Mouse (Mus musculus) heart, embryonic 15.5 days (tissue): ENCODE results near the gene Atg101. TPM values are rescaled to one million over a fixed set of nuclear protein-coding genes. Genes with fewer than 3 reads are reported as not detected.
A peak's percentile ranks its signal among the peaks of the same experiment; 100 is the strongest.
"Not testable (repeated sequence)": the region's sequence is repeated elsewhere in the genome, so short reads cannot be mapped to it uniquely, and the experiment has no call there.

ENCODE experiments used
- ATAC-seq: fragments of 200-750 bp; cut with Nextera tagmentation; replicated peaks from 2 replicates; pipeline ENCODE4 v1.8.0; 2017; ENCODE audit warnings: low read depth, moderate TSS enrichment; ENCODE audit not compliant: insufficient number of reproducible peaks, insufficient read depth, low FRiP score
- H3K27ac ChIP-seq: fragments of 300-500 bp; sonication (generic); 2 replicates; pipeline ENCODE4 v1.5.1; 2015; ENCODE audit warnings: mild to moderate bottlenecking, inconsistent platforms
- H3K27me3 ChIP-seq: fragments of 300-500 bp; sonication (generic); 2 replicates; pipeline ENCODE4 v1.6.1; 2015; ENCODE audit warnings: inconsistent platforms
- H3K36me3 ChIP-seq: fragments of 300-500 bp; sonication (generic); 2 replicates; pipeline ENCODE4 v1.6.1; 2015; ENCODE audit warnings: mild to moderate bottlenecking, inconsistent platforms
- H3K4me1 ChIP-seq: fragments of 300-500 bp; sonication (generic); replicated peaks from 2 replicates; pipeline ENCODE4 v1.6.1; 2015; ENCODE audit warnings: inconsistent platforms
- H3K4me2 ChIP-seq: fragments of 300-500 bp; sonication (generic); 2 replicates; pipeline ENCODE4 v1.6.1; 2015; ENCODE audit warnings: inconsistent platforms, mild to moderate bottlenecking, moderate library complexity
- H3K4me3 ChIP-seq: fragments of 300-500 bp; sonication (generic); 2 replicates; pipeline ENCODE4 v1.5.1; 2015; ENCODE audit warnings: mild to moderate bottlenecking, inconsistent platforms
- H3K9ac ChIP-seq: fragments of 300-500 bp; sonication (generic); 2 replicates; pipeline ENCODE4 v1.6.1; 2015; ENCODE audit warnings: mild to moderate bottlenecking, inconsistent platforms
- H3K9me3 ChIP-seq: fragments of 300-500 bp; sonication (generic); replicated peaks from 2 replicates; pipeline ENCODE4 v1.6.1; 2016; ENCODE audit warnings: inconsistent platforms
- WGBS: fragments of 180-500 bp; shearing (Covaris S2); methylation state at CpG from one replicate; pipeline ENCODE4 v1.1.7; 2015; ENCODE audit warnings: mixed read lengths; 5-methylcytosine and 5-hydroxymethylcytosine counted together
- polyA plus RNA-seq: library from polyadenylated mRNA; unstranded; fragments of >200 nt; fragmentation: Nextera tagmentation; extraction: Ambion mirVana; gene quantifications from 2 replicates; pipeline ENCODE4 v1.2.1, GENCODE M21; 2015

The Atg101 gene
- polyA plus RNA-seq, 1 experiment from 2014 or later: 52.0 TPM

DNA sequence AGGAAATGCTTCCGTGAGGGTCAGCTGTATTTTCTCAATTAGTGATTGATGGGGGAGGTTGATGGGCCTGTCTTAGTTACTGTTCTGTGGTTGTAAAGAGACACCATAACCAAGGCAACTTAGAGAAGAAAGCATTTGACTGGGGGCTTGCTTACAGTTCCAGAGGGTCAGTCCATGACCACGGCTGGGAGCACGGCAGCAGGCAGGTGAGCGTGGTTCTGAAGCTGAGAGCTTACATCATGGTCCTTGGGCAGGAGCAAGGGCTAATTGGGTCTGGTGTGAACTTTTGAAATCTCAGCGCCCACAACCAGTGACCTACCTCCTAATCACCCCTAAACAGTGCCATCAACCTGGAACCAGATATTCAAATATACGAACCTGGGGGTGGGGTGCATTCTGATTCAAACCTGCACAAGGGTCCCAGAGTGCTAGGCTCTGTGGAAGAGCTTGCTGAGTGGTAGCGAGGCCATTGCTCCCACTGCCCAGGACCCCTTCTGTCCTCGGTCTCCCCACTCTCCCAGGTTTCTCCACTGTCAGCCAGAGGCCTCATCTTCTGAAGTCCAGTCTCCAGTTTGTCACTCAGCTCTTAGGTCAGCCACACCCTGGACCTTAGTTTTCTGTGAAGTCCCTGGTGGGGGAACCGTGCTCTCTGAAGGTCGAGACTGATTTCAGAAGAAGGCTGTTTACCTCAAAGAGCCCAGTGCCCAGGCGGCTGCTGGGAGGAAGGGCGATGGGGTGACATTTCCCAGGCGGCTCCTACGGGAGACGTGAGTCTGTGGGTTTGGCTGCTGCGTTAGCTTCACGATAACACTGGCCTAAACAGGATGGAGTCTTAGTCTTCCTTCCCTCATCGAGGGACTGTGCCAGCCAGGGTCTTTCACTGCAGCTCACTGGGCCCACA lies 33.1 kb downstream of the Atg101 start:
- no peak overlapping the region for H3K9ac ChIP-seq
- peak overlapping the region; percentile 1; the same call in 1 of the 2 replicates for H3K27ac ChIP-seq
- WGBS: 53% methylated on average over 18 of the region's 18 CpGs

DNA sequence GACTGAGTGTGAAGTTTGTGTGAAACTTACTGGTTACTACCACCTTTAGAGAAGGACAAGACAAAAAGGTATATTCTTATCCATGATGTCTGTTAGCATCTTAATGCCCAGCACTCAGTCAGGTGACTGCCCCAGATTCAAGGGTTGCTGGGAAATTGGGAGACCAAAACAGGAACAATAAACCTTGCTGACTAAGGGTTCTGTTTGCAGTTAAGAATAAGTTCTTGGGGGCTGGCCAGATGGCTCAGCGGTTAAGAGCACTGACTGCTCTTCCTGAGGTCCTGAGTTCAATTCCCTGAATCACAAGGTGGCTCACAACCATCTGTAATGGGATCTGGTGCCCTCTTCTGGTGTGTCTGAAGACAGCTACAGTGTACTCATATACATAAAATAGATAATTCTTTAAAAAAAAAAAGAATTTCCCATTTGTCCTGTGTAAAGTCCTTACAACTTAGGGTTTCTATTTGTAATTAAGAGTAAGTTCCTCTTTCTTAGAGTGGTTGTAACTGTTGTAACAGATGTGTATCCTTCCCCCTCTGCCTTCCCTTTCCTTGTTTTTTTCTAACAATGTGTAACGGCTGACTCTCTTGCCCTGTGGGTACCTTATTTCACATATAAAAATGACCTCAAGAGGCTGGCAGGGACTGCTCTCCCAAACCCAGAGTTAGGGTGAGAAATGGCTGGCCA lies 33.9 kb downstream of the Atg101 start:
- H3K27me3 ChIP-seq: no peaks in the 10 kb centered on the region
- H3K4me3 ChIP-seq: no peak overlapping the region
- no peaks in the 10 kb centered on the region for H3K9me3 ChIP-seq
- WGBS: 58% methylated on average over 2 of the region's 2 CpGs
- H3K9ac ChIP-seq: no peak overlapping the region
- peaks cover 27% of the 10 kb centered on the region for H3K4me1 ChIP-seq
- no peak for ATAC-seq
- H3K36me3 ChIP-seq: no peaks in the 10 kb centered on the region
- no peak overlapping the region for H3K4me2 ChIP-seq
- peak overlapping the region; percentile 74; the same call in 1 of the 2 replicates for H3K27ac ChIP-seq

More for the DNA sequence above, 33.1 kb downstream of the Atg101 start:
- no peaks in the 10 kb centered on the region for H3K27me3 ChIP-seq
- ATAC-seq: no peak
- peaks cover 27% of the 10 kb centered on the region for H3K4me1 ChIP-seq
- H3K4me2 ChIP-seq: no peak overlapping the region
- no peaks in the 10 kb centered on the region for H3K36me3 ChIP-seq
- H3K9me3 ChIP-seq: no peaks in the 10 kb centered on the region
- H3K4me3 ChIP-seq: no peak overlapping the region

DNA sequence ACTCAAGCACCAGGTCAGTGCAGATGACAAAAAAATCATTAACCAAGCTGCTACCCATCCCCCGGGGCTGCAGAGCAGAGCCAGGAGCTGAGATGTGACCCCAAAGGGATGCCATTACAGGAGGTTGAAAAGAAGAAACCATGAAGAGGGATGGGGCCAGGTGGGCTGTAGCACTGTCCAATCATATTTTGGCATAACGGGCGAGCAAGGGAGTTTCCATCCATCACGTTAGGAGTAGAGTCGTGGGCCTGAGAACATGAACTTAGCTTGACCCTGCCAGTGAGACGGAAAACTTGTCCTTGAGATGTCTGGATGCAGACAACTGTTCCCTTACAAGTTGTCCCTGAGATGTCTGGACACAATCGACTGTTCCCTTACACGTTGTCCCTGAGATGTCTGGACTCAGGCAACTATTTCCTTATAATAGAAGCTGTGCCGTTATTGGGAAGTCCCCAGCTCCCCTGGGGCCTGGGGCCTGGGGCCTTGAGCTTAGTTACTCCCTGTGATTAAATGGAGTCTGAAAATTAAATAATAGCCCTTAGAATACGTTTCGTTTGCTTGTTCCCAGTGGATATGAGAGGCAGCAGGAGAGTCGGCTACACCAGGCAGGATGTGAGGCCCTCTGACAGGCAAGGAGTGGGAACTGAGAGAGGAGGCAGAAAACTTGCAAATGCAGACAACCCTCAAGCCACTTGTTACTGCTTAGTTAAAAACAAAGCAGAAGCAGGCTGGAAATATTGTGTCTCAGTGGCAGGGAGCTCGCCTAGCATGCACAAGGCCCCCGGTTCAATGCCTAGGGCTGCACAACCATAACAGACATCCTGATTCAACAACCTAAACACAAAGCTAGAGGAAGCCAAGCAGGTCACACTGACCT lies 35.1 kb downstream of the Atg101 start:
- 47% methylated on average over 14 of the region's 14 CpGs for WGBS
- Histone ChIP-seq H3K9ac (no peak overlapping the region), H3K4me2 (no peak overlapping the region), H3K9me3 (no peaks in the 10 kb centered on the region), H3K4me1 (peaks cover 27% of the 10 kb centered on the region), H3K27me3 (no peaks in the 10 kb centered on the region), H3K4me3 (no peak overlapping the region), H3K27ac (peak overlapping the region; percentile 74), H3K36me3 (no peaks in the 10 kb centered on the region)
- no peak for ATAC-seq

DNA sequence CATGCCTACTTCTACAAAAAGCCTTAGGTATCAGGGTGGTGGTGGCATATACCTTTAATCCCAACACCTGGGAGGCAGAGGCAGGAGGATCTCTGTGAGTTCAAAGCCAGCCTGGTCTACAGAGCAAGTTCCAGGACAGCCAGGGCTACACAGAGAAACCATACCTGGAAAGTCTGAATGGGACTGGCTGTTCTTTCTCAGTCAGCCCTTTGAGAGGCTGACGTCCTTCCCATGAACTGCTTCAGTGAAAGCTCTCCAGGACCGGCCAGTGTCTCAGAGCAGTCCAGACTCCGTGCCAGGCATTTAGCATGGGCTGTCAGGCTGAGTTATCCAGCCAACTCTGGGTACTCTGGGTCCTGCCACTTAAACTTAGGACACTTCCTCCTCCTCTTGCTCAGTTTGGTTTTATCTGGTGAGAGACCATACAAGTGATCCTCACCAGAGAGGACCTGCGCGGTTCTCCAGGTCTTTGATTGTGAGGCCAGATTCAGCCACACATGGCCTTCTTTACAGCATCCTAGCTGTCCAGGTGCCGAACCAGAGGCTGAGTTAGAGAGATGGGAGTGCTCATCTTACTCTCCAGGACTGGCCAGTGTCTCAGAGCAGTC lies 36.0 kb downstream of the Atg101 start:
- Histone ChIP-seq H3K27ac (peak overlapping the region; percentile 74), H3K36me3 (no peaks in the 10 kb centered on the region), H3K4me2 (no peak overlapping the region), H3K9ac (no peak overlapping the region), H3K9me3 (no peaks in the 10 kb centered on the region), H3K4me1 (peaks cover 27% of the 10 kb centered on the region), H3K27me3 (no peaks in the 10 kb centered on the region), H3K4me3 (no peak overlapping the region)
- no peak for ATAC-seq
- WGBS: 57% methylated on average over 6 of the region's 6 CpGs

GRCm38 (mm10) chr15:101320618-101321041 lies 36.6 kb downstream of the Atg101 start:
- peak; percentile 32; the same call in 1 of the 2 replicates for ATAC-seq
- H3K4me1 ChIP-seq: peaks cover 24% of the 10 kb centered on the region
- H3K36me3 ChIP-seq: no peaks in the 10 kb centered on the region
- WGBS: 33% methylated on average over 6 of the region's 6 CpGs
- no peak overlapping the region for H3K4me3 ChIP-seq
- H3K27ac ChIP-seq: peak overlapping the region; percentile 74
- H3K9ac ChIP-seq: no peak overlapping the region
- no peaks in the 10 kb centered on the region for H3K9me3 ChIP-seq
- no peak overlapping the region for H3K4me2 ChIP-seq
- no peaks in the 10 kb centered on the region for H3K27me3 ChIP-seq

DNA sequence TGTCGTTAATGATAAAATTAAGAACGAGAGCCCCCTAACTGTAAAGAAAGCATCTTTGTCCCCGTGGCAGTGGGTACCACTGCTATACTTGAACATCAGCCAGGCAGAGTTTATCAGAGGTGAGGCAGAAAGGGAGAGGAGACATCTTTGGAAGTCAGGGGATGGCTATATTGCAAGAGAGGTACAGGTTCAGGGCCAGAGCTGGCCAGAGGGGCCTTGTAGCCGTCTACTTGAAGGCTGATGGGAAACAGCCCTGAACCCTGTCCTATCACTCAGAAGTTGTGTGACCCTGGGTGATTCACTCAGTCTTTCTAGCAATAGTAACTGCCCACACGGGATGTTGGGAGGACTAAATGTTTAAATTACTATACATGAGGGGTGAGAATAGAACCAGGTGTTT lies 37.1 kb downstream of the Atg101 start:
- Histone ChIP-seq H3K4me3 (no peak overlapping the region), H3K9me3 (no peaks in the 10 kb centered on the region), H3K9ac (no peak overlapping the region), H3K36me3 (no peaks in the 10 kb centered on the region), H3K27ac (peak overlapping the region; percentile 64), H3K4me2 (no peak overlapping the region), H3K27me3 (no peaks in the 10 kb centered on the region), H3K4me1 (peaks cover 21% of the 10 kb centered on the region)
- no peak for ATAC-seq
- 33% methylated on average over 5 of the region's 5 CpGs for WGBS

DNA sequence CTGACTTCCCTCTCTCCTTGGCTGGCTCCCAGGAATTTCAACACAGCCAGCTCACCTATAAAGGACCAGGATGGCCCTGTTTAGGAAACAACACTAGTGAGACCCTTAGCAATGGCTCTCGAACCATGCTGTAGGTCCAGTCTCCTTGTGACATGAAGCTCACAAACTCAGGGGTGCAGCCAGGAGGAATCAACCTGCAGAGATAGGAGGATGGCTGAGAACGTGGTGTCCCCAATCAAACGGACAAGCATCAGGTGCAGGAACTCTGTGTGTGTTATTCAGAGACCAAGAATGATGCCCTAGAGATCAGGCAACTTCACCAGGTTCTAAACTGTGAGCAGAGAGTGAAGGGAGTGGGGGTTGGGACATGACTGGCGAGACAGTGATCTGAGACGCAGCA lies 38.0 kb downstream of the Atg101 start:
- no peak overlapping the region for H3K4me2 ChIP-seq
- no peak overlapping the region for H3K27ac ChIP-seq
- H3K9ac ChIP-seq: no peak overlapping the region
- H3K4me1 ChIP-seq: peaks cover 21% of the 10 kb centered on the region
- H3K9me3 ChIP-seq: no peaks in the 10 kb centered on the region
- H3K36me3 ChIP-seq: no peaks in the 10 kb centered on the region
- no peak for ATAC-seq
- H3K27me3 ChIP-seq: no peaks in the 10 kb centered on the region
- H3K4me3 ChIP-seq: no peak overlapping the region
- 84% methylated on average over 5 of the region's 5 CpGs for WGBS

GRCm38 (mm10) chr15:101322640-101323039 lies 38.6 kb downstream of the Atg101 start:
- Histone ChIP-seq H3K27me3 (no peaks in the 10 kb centered on the region), H3K9ac (no peak overlapping the region), H3K4me1 (peaks cover 21% of the 10 kb centered on the region), H3K36me3 (no peaks in the 10 kb centered on the region), H3K4me2 (no peak overlapping the region), H3K9me3 (no peaks in the 10 kb centered on the region), H3K4me3 (no peak overlapping the region), H3K27ac (no peak overlapping the region)
- WGBS: 85% methylated on average over 7 of the region's 7 CpGs
- ATAC-seq: no peak

- no peaks in the 10 kb centered on the region for H3K36me3 ChIP-seq
- ATAC-seq: no peak
- 94% methylated on average over 5 of the region's 5 CpGs for WGBS
- H3K27ac ChIP-seq: no peak overlapping the region
- no peak overlapping the region for H3K4me3 ChIP-seq
- no peak overlapping the region for H3K4me2 ChIP-seq
- no peaks in the 10 kb centered on the region for H3K27me3 ChIP-seq
- no peaks in the 10 kb centered on the region for H3K9me3 ChIP-seq
- H3K4me1 ChIP-seq: peaks cover 21% of the 10 kb centered on the region
- H3K9ac ChIP-seq: no peak overlapping the region
Observed at GRCm38 (mm10) chr15:101323511-101323910, 39.4 kb downstream of the Atg101 start.

- not testable (repeated sequence) for H3K4me3 ChIP-seq, H3K27me3 ChIP-seq, H3K9me3 ChIP-seq, H3K27ac ChIP-seq, H3K36me3 ChIP-seq, ATAC-seq, H3K4me2 ChIP-seq, H3K9ac ChIP-seq
- H3K4me1 ChIP-seq: peaks cover 21% of the 10 kb centered on the region
Observed at GRCm38 (mm10) chr15:101324409-101324808, 40.3 kb downstream of the Atg101 start.
